Mouse (Mus musculus): ENCODE results near the gene Crtc2. TPM values are rescaled to one million over a fixed set of nuclear protein-coding genes. Genes with fewer than 3 reads are reported as not detected.

Crtc2 gene
- polyA plus RNA-seq (2012; rRNA removed) = 6.6 and 7.9 TPM in 2 replicates

GRCm38 (mm10) chr3:90253653-90254418 is at the start of gene Crtc2:
Crtc2 (plus strand) TSS chr3:90254163.

GRCm38 (mm10) chr3:90213377-90213866 is 40.5 kb upstream of the Crtc2 start, which contains the start of the genes Rps27 and Rab13:
Rps27 (minus strand) TSS chr3:90213651.
Rab13 (plus strand) TSS chr3:90213695.

GRCm38 (mm10) chr3:90231507-90232333 is 22.2 kb upstream of the Crtc2 start, which contains the start of gene Jtb:
Jtb (plus strand) TSS chr3:90231597.

GRCm38 (mm10) chr3:90242984-90243775 is 10.8 kb upstream of the Crtc2 start, which contains the start of gene Creb3l4:
Creb3l4 (minus strand) TSS chr3:90243512.

GRCm38 (mm10) chr3:90247960-90248745 is 5.8 kb upstream of the Crtc2 start, which contains the start of gene Slc39a1:
Slc39a1 (plus strand) TSS chr3:90248172.

GRCm38 (mm10) chr3:90265034-90265931 is 11.3 kb downstream of the Crtc2 start, which contains the start of gene Dennd4b:
Dennd4b (plus strand) TSS chr3:90265185.

GRCm38 (mm10) chr3:90292345-90293275 is 38.6 kb downstream of the Crtc2 start, which contains the start of gene Gatad2b:
Gatad2b (plus strand) TSS chr3:90293178.

Other genes with a start within 250 kb of the Crtc2 start
- 17.5 and 23.7 TPM in 2 replicates for gene 4933434E20Rik, start 202.5 kb upstream of the Crtc2 start, polyA plus RNA-seq (2012; rRNA removed)
- gene Ubap2l, start 201.5 kb upstream of the Crtc2 start, polyA plus RNA-seq (2012; rRNA removed) = 52.3 and 56.0 TPM in 2 replicates
- gene Tpm3, start 181.5 kb upstream of the Crtc2 start, polyA plus RNA-seq (2012; rRNA removed) = 84.8 and 95.8 TPM in 2 replicates
- gene Nup210l, start 150.0 kb upstream of the Crtc2 start, polyA plus RNA-seq (2012; rRNA removed) = 0.25 and 0.33 TPM in 2 replicates
- 1,354 and 1,509 TPM in 2 replicates for gene Rps27, start 40.5 kb upstream of the Crtc2 start, polyA plus RNA-seq (2012; rRNA removed)
- gene Rab13, start 40.5 kb upstream of the Crtc2 start, polyA plus RNA-seq (2012; rRNA removed) = 4.5 and 4.6 TPM in 2 replicates
- 20.6 and 26.0 TPM in 2 replicates for gene Jtb, start 22.6 kb upstream of the Crtc2 start, polyA plus RNA-seq (2012; rRNA removed)
- gene Creb3l4, start 10.7 kb upstream of the Crtc2 start, polyA plus RNA-seq (2012; rRNA removed) = 0.23 and 0.30 TPM in 2 replicates
- 9.5 and 10.7 TPM in 2 replicates for gene Slc39a1, start 6.0 kb upstream of the Crtc2 start, polyA plus RNA-seq (2012; rRNA removed)
- 3.5 and 4.3 TPM in 2 replicates for gene Dennd4b, start 11.0 kb downstream of the Crtc2 start, polyA plus RNA-seq (2012; rRNA removed)
- gene Gatad2b, start 39.0 kb downstream of the Crtc2 start, polyA plus RNA-seq (2012; rRNA removed) = 4.7 and 5.7 TPM in 2 replicates
- gene Slc27a3, start 135.8 kb downstream of the Crtc2 start, polyA plus RNA-seq (2012; rRNA removed) = 1.8 and 1.9 TPM in 2 replicates
- gene Ints3, start 179.5 kb downstream of the Crtc2 start, polyA plus RNA-seq (2012; rRNA removed) = 11.3 and 13.6 TPM in 2 replicates
- gene Npr1, start 211.7 kb downstream of the Crtc2 start, polyA plus RNA-seq (2012; rRNA removed) = 6.3 and 7.8 TPM in 2 replicates
- 37.2 and 42.0 TPM in 2 replicates for gene Ilf2, start 222.0 kb downstream of the Crtc2 start, polyA plus RNA-seq (2012; rRNA removed)
- 8.8 and 10.6 TPM in 2 replicates for gene Snapin, start 236.9 kb downstream of the Crtc2 start, polyA plus RNA-seq (2012; rRNA removed)

All from liver, embryonic 14 days (tissue).